Mouse (Mus musculus): ENCODE results near the gene Leng8.

GRCm38 (mm10) chr7:4167098-4167497, 30.3 kb downstream of the Leng8 start:
- TF ChIP-seq EP300 (IDR thresholded peaks at IDR 0.05; ENCODE audit: insufficient read depth, low read depth, low read length) (no peak), POLR2A (IDR thresholded peaks at IDR 0.05; ENCODE audit: insufficient read depth, low read depth, low read length) (no peak)

All from heart, adult 2 months (tissue).